Mouse (Mus musculus): ENCODE data around the gene Arhgef3. TPM values are rescaled to one million over a fixed set of nuclear protein-coding genes. Genes with fewer than 3 reads are reported as not detected.

The Arhgef3 gene
- polyA plus RNA-seq, 1 experiment from 2014 or later = 6.6 TPM

GRCm38 (mm10) chr14:27428973-27429711 is 314.4 kb downstream of the Arhgef3 start:
- ATAC-seq (ENCODE audit: low FRiP score) = peak; percentile 90
- WGBS = under 1% methylated on average over 78 of the region's 78 CpGs
- H3K36me3 ChIP-seq = peaks cover 19% of the 10 kb centered on the region; the same call in 1 of the 2 replicates

GRCm38 (mm10) chr14:27430280-27430679 is 315.6 kb downstream of the Arhgef3 start:
- Histone ChIP-seq H3K27ac (no peak overlapping the region), H3K9me3 (replicated peaks) (peaks cover 8% of the 10 kb centered on the region; the same call in 1 of the 2 replicates), H3K4me1 (peaks cover 4% of the 10 kb centered on the region), H3K36me3 (peaks cover 22% of the 10 kb centered on the region), H3K9ac (no peak overlapping the region), H3K27me3 (no peaks in the 10 kb centered on the region), H3K4me3 (no peak overlapping the region), H3K4me2 (replicated peaks) (peak overlapping the region; percentile 61)
- 95% methylated on average over 4 of the region's 4 CpGs for WGBS
- no peak for ATAC-seq (ENCODE audit: low FRiP score)

More at GRCm38 (mm10) chr14:27428973-27429711, 314.4 kb downstream of the Arhgef3 start:
- Histone ChIP-seq H3K4me3 (peak overlapping the region; percentile 64), H3K4me1 (peaks cover 4% of the 10 kb centered on the region), H3K4me2 (replicated peaks) (peak overlapping the region; percentile 61), H3K27me3 (no peaks in the 10 kb centered on the region), H3K27ac (peak overlapping the region; percentile 97), H3K9me3 (replicated peaks) (peaks cover 8% of the 10 kb centered on the region; the same call in 1 of the 2 replicates), H3K9ac (peak overlapping the region; percentile 80)

GRCm38 (mm10) chr14:27432064-27432463 is 317.4 kb downstream of the Arhgef3 start:
- peaks cover 22% of the 10 kb centered on the region for H3K36me3 ChIP-seq
- 98% methylated on average over 2 of the region's 2 CpGs for WGBS

GRCm38 (mm10) chr14:27436116-27436515 is 321.4 kb downstream of the Arhgef3 start:
- H3K4me2 ChIP-seq (replicated peaks) = no peak overlapping the region
- ATAC-seq (ENCODE audit: low FRiP score) = no peak
- no peaks in the 10 kb centered on the region for H3K4me1 ChIP-seq
- peaks cover 22% of the 10 kb centered on the region for H3K36me3 ChIP-seq
- H3K27ac ChIP-seq = no peak overlapping the region
- no peaks in the 10 kb centered on the region for H3K27me3 ChIP-seq
- H3K4me3 ChIP-seq = no peak overlapping the region
- no peak overlapping the region for H3K9ac ChIP-seq
- WGBS = 100% methylated on average over 1 of the region's 1 CpGs
- H3K9me3 ChIP-seq (replicated peaks) = no peaks in the 10 kb centered on the region

More at GRCm38 (mm10) chr14:27432064-27432463, 317.4 kb downstream of the Arhgef3 start:
- Histone ChIP-seq H3K4me2 (replicated peaks) (no peak overlapping the region), H3K27me3 (no peaks in the 10 kb centered on the region), H3K4me1 (peaks cover 4% of the 10 kb centered on the region), H3K27ac (no peak overlapping the region), H3K9me3 (replicated peaks) (peaks cover 8% of the 10 kb centered on the region; the same call in 1 of the 2 replicates), H3K9ac (no peak overlapping the region), H3K4me3 (no peak overlapping the region)
- no peak for ATAC-seq (ENCODE audit: low FRiP score)

- WGBS = 90% methylated on average over 3 of the region's 3 CpGs
- Histone ChIP-seq H3K4me2 (replicated peaks) (no peak overlapping the region), H3K27ac (no peak overlapping the region), H3K4me3 (no peak overlapping the region), H3K27me3 (no peaks in the 10 kb centered on the region), H3K9ac (no peak overlapping the region), H3K9me3 (replicated peaks) (no peaks in the 10 kb centered on the region), H3K36me3 (peaks cover 20% of the 10 kb centered on the region), H3K4me1 (no peaks in the 10 kb centered on the region)
- no peak for ATAC-seq (ENCODE audit: low FRiP score)
These were observed 322.1 kb downstream of the Arhgef3 start for GRCm38 (mm10) chr14:27436826-27437225.

- H3K9ac ChIP-seq = no peak overlapping the region
- no peaks in the 10 kb centered on the region for H3K27me3 ChIP-seq
- no peak for ATAC-seq (ENCODE audit: low FRiP score)
- H3K27ac ChIP-seq = no peak overlapping the region
- H3K4me1 ChIP-seq = no peaks in the 10 kb centered on the region
- no peak overlapping the region for H3K4me3 ChIP-seq
- no peak overlapping the region for H3K4me2 ChIP-seq (replicated peaks)
- peaks cover 21% of the 10 kb centered on the region for H3K36me3 ChIP-seq
- no peaks in the 10 kb centered on the region for H3K9me3 ChIP-seq (replicated peaks)
These were observed 326.2 kb downstream of the Arhgef3 start for GRCm38 (mm10) chr14:27440921-27441320.

GRCm38 (mm10) chr14:27444851-27445281 is 330.2 kb downstream of the Arhgef3 start:
- Histone ChIP-seq H3K27me3 (no peaks in the 10 kb centered on the region), H3K9me3 (replicated peaks) (no peaks in the 10 kb centered on the region), H3K36me3 (peaks cover 36% of the 10 kb centered on the region), H3K27ac (no peak overlapping the region), H3K9ac (no peak overlapping the region), H3K4me1 (no peaks in the 10 kb centered on the region), H3K4me3 (no peak overlapping the region), H3K4me2 (replicated peaks) (no peak overlapping the region)
- WGBS = 88% methylated on average over 2 of the region's 2 CpGs
- ATAC-seq (ENCODE audit: low FRiP score) = no peak

- no peaks in the 10 kb centered on the region for H3K9me3 ChIP-seq (replicated peaks)
- no peak overlapping the region for H3K9ac ChIP-seq
- no peak overlapping the region for H3K4me2 ChIP-seq (replicated peaks)
- no peak overlapping the region for H3K4me3 ChIP-seq
- H3K27ac ChIP-seq = no peak overlapping the region
- no peaks in the 10 kb centered on the region for H3K4me1 ChIP-seq
- no peak for ATAC-seq (ENCODE audit: low FRiP score)
- H3K27me3 ChIP-seq = no peaks in the 10 kb centered on the region
- H3K36me3 ChIP-seq = peaks cover 45% of the 10 kb centered on the region
- WGBS = 96% methylated on average over 4 of the region's 4 CpGs
These were observed 332.3 kb downstream of the Arhgef3 start for GRCm38 (mm10) chr14:27446963-27447362.

Small RNA genes lying within 50 kb of the gene (microRNA-seq; reads per million reads assigned to microRNA genes)
- gene Gm23633 = not detected

Other genes with a start within 250 kb of the Arhgef3 start
- gene Asb14, start 220.3 kb upstream of the Arhgef3 start, polyA plus RNA-seq (2016; fragmentation: Nextera tagmentation; extraction: Ambion mirVana) = not detected in 2 replicates
- gene Appl1, start 143.7 kb upstream of the Arhgef3 start, polyA plus RNA-seq (2016; fragmentation: Nextera tagmentation; extraction: Ambion mirVana) = 50.6 and 54.6 TPM in 2 replicates
- gene Hesx1, start 120.5 kb upstream of the Arhgef3 start, polyA plus RNA-seq (2016; fragmentation: Nextera tagmentation; extraction: Ambion mirVana) = 0.23 TPM in 1 of 2 replicates, not detected in the other
- gene Il17rd, start 76.0 kb upstream of the Arhgef3 start, polyA plus RNA-seq (2016; fragmentation: Nextera tagmentation; extraction: Ambion mirVana) = 7.6 and 8.6 TPM in 2 replicates

Data from hindbrain, embryonic 12.5 days (tissue).